Mouse (Mus musculus) lung, postnatal 0 days (tissue): ENCODE data around the gene Map3k15. TPM values are rescaled to one million over a fixed set of nuclear protein-coding genes. Genes with fewer than 3 reads are reported as not detected.

Source experiments
- ATAC-seq: fragments of 200-750 bp; cut with Nextera tagmentation; 2 replicates; pipeline ENCODE4 v1.8.0; 2017; ENCODE audit warnings: moderate library complexity
- DNase-seq: peaks from one replicate; pipeline ENCODE4 v3.0.0-alpha.2; 2016; ENCODE audit warnings: low spot score
- H3K27ac ChIP-seq: fragments of 300-500 bp; sonication (generic); 2 replicates; pipeline ENCODE4 v1.5.1; 2014; ENCODE audit warnings: antibody characterized with exemption, mild to moderate bottlenecking, low read length, mixed read lengths
- H3K27me3 ChIP-seq: fragments of 300-500 bp; sonication (generic); replicated peaks from 2 replicates; pipeline ENCODE4 v1.6.1; 2014; ENCODE audit warnings: low read length, mixed read lengths; ENCODE audit not compliant: insufficient read depth
- H3K36me3 ChIP-seq: fragments of 300-500 bp; sonication (generic); 2 replicates; pipeline ENCODE4 v1.6.1; 2014; ENCODE audit warnings: low read length, mixed read lengths; ENCODE audit not compliant: insufficient read depth
- H3K4me1 ChIP-seq: fragments of 300-500 bp; sonication (generic); 2 replicates; pipeline ENCODE4 v1.6.1; 2014; ENCODE audit warnings: antibody characterized with exemption, low read depth, low read length, mixed read lengths; ENCODE audit not compliant: insufficient read depth
- H3K4me2 ChIP-seq: fragments of 300-500 bp; sonication (generic); replicated peaks from 2 replicates; pipeline ENCODE4 v1.6.1; 2014; ENCODE audit warnings: low read depth, mild to moderate bottlenecking, low read length, moderate library complexity, mixed read lengths
- H3K4me3 ChIP-seq: fragments of 300-500 bp; sonication (generic); 2 replicates; pipeline ENCODE4 v1.5.1; 2014; ENCODE audit warnings: low read depth, low read length
- H3K9ac ChIP-seq: fragments of 300-500 bp; sonication (generic); replicated peaks from 2 replicates; pipeline ENCODE4 v1.6.1; 2014; ENCODE audit warnings: low read depth, mild to moderate bottlenecking
- H3K9me3 ChIP-seq: fragments of 300-500 bp; sonication (generic); 2 replicates; pipeline ENCODE4 v1.6.1; 2016; ENCODE audit warnings: low read length, mixed read lengths
- CTCF ChIP-seq: IDR thresholded peaks from 2 replicates; pipeline ENCODE4 v1.5.1; 2016; ENCODE audit warnings: antibody characterized with exemption, mild to moderate bottlenecking
- EP300 ChIP-seq: IDR thresholded peaks from 2 replicates; pipeline ENCODE4 v1.6.1; 2016; ENCODE audit warnings: antibody characterized with exemption, mild to moderate bottlenecking, control low read depth
- WGBS: fragments of 180-500 bp; shearing (Covaris S2); extraction: QIAGEN DNeasy Blood & Tissue Kit; methylation state at CpG from one replicate; pipeline ENCODE4 v1.1.7; 2014; 5-methylcytosine and 5-hydroxymethylcytosine counted together
- polyA plus RNA-seq: library from polyadenylated mRNA; unstranded; fragments of >200 nt; fragmentation: Nextera tagmentation; extraction: Ambion mirVana; gene quantifications from 2 replicates; pipeline ENCODE4 v1.2.1, GENCODE M21; 2015

Map3k15 gene
- polyA plus RNA-seq, 1 experiment from 2014 or later, result 1.0 TPM

GRCm38 (mm10) chrX:160116658-160117057, 128.4 kb downstream of the Map3k15 start:
- Histone ChIP-seq H3K9me3 (no peaks in the 10 kb centered on the region), H3K9ac (no peak overlapping the region), H3K27ac (no peak overlapping the region), H3K36me3 (no peaks in the 10 kb centered on the region), H3K27me3 (no peaks in the 10 kb centered on the region), H3K4me1 (no peaks in the 10 kb centered on the region), H3K4me2 (no peak overlapping the region), H3K4me3 (no peak overlapping the region)
- 66% methylated on average over 3 of the region's 3 CpGs for WGBS
- DNase-seq (peak; percentile 67), ATAC-seq (peak; percentile 60)
- no peak for TF ChIP-seq EP300
- TF ChIP-seq CTCF, result peak; percentile 81

DNA sequence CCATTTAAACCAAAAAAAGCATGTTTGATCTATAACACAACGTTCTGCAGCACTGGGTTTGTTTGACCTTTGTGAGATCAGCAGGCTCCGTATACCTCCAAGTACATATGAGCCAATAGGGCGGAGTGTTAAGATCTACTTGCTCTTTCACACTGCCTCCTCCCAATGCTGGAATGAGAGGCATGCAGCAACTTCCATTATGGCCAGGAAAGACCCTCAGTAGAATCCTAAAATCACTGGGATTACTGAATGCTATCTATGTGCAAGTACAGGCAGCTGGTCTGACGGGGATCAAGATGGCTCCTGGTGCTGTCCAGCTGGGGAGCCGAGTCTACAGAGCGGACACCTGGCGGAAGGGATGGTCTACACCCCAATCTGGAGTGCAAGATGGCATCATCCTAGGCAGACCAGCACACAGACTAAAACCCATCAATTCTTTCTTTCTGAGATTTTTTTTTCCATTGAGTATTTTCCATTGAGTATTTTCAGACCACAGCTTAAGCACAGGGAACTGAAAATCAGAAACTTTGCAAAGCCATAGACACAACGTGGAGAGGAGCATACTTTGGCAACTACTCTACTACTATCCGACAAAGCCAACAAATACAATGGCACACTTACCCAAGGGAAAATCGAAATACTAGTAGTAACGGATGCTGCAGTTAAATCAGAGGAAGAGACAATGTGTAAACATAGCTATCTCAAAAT, 146.1 kb downstream of the Map3k15 start:
- 67% methylated on average over 11 of the region's 11 CpGs for WGBS
- DNase-seq, result no peak
- Histone ChIP-seq H3K4me3 (no peak overlapping the region), H3K36me3 (no peaks in the 10 kb centered on the region), H3K4me2 (no peak overlapping the region), H3K4me1 (peaks cover 2% of the 10 kb centered on the region; the same call in 1 of the 2 replicates), H3K9me3 (no peaks in the 10 kb centered on the region), H3K27me3 (no peaks in the 10 kb centered on the region), H3K27ac (no peak overlapping the region), H3K9ac (no peak overlapping the region)
- ATAC-seq, result no peak
- TF ChIP-seq EP300 (no peak), CTCF (no peak)

DNA sequence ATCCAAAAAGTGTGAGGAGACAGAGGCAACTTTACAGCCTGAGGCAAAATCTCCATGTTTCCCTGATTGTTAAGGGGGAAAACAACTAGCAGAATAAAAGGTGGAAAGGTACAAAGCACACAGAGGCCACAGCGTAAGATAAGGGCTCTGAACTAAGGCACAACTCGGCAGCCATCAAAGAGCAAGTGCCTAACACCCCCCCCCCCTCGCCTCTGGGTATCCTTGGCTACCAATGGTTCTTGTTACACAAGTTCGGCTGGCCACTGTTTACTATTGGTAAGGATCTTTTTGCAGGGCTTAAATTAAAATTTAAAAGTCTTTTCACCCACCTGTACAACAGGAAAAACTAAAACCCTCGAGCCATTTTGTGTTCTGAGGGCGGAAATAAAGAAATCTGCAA, 147.5 kb downstream of the Map3k15 start:
- Histone ChIP-seq H3K9ac (no peak overlapping the region), H3K4me1 (peaks cover 2% of the 10 kb centered on the region; the same call in 1 of the 2 replicates), H3K36me3 (no peaks in the 10 kb centered on the region), H3K27me3 (no peaks in the 10 kb centered on the region), H3K4me3 (no peak overlapping the region), H3K9me3 (no peaks in the 10 kb centered on the region), H3K27ac (no peak overlapping the region), H3K4me2 (peak overlapping the region; percentile 56)
- 32% methylated on average over 6 of the region's 6 CpGs for WGBS
- ATAC-seq (no peak), DNase-seq (no peak)
- TF ChIP-seq EP300 (no peak), CTCF (no peak)

DNA sequence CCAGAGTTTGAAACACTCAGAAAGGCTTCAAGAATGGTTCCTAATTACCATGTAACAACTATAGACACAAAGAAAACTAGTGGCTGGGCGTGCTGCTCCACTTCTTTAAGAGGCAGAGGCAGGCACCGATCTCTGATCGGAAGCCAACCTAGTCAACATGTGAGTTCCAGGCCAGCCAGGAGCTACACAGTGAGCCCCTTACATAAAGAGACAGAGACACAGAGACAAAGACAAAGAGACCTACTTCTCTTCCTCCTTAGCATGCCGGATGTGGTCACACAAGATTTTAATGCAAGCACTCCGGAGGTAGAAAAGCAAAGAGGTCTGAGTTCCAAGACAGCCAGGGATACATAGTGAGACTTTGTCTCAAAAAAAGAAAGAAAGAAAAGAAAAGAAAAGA, 147.9 kb downstream of the Map3k15 start:
- Histone ChIP-seq H3K36me3 (no peaks in the 10 kb centered on the region), H3K4me1 (peaks cover 2% of the 10 kb centered on the region; the same call in 1 of the 2 replicates), H3K9me3 (no peaks in the 10 kb centered on the region), H3K4me3 (peak overlapping the region; percentile 19), H3K9ac (no peak overlapping the region), H3K27ac (no peak overlapping the region), H3K27me3 (no peaks in the 10 kb centered on the region), H3K4me2 (peak overlapping the region; percentile 56)
- no peak for DNase-seq
- TF ChIP-seq CTCF, result no peak
- no peak for TF ChIP-seq EP300
- 23% methylated on average over 5 of the region's 5 CpGs for WGBS
- no peak for ATAC-seq

DNA sequence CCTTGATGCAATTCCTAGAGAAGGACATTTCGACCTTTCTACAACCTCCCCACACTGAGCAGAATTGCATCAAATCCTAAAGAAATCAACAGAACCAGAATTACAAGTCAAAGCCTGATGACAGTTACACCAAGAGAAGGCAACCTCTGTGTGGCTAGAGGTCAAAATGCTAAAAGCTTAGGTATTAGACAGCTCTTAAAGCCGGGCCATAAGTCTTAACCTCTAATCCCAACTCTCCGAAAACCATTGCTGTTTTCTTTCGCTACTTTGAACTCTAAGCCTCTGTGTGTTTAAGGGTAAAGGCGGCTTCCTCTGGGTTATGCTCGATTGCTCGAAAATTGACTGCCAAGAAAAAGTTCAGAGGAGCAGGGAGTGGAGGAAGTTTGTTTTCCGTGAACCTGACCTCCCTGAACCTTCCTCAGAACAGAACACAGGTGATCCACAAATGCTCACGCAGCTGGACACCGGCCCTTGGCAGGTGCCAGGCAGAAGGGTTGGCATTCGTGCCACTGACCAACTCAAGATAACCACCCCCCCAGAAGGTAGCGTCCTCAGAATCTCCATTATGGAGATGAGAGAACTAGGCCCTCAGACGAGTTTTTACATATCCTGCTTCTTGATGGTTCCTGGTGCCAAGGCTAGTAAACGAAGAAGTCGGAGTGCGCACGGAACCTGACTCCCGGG, 149.1 kb downstream of the Map3k15 start:
- Histone ChIP-seq H3K27ac (peak overlapping the region; percentile 95), H3K36me3 (no peaks in the 10 kb centered on the region), H3K4me1 (peaks cover 2% of the 10 kb centered on the region; the same call in 1 of the 2 replicates), H3K9ac (peak overlapping the region; percentile 34), H3K27me3 (no peaks in the 10 kb centered on the region), H3K9me3 (no peaks in the 10 kb centered on the region), H3K4me2 (peak overlapping the region; percentile 56), H3K4me3 (peak overlapping the region; percentile 60)
- TF ChIP-seq CTCF (no peak), EP300 (no peak)
- DNase-seq (peak; percentile 11), ATAC-seq (no peak)
- WGBS, result 20% methylated on average over 18 of the region's 18 CpGs

GRCm38 (mm10) chrX:160137861-160138717, 149.9 kb downstream of the Map3k15 start, which contains the start of gene Pdha1:
TSS of gene Pdha1 (minus strand) at chrX:160138413.
- Histone ChIP-seq H3K9me3 (no peaks in the 10 kb centered on the region), H3K27me3 (no peaks in the 10 kb centered on the region), H3K27ac (peak within 1 kb of the TSS; percentile 95), H3K36me3 (no peaks in the 10 kb centered on the region), H3K9ac (peak within 1 kb of the TSS; percentile 62), H3K4me3 (peak within 1 kb of the TSS; percentile 60), H3K4me2 (peak within 1 kb of the TSS; percentile 56), H3K4me1 (peaks cover 2% of the 10 kb centered on the region; the same call in 1 of the 2 replicates)
- 11% methylated on average over 41 of the region's 67 CpGs for WGBS
- peak; percentile 95 for DNase-seq
- TF ChIP-seq CTCF (no peak; the same call in 1 of the 2 replicates), EP300 (no peak; the same call in 1 of the 2 replicates)
- peak; percentile 96 for ATAC-seq
